Mouse (Mus musculus) kidney, embryonic 16.5 days (tissue): ENCODE data around the gene Sphk1. TPM values are rescaled to one million over a fixed set of nuclear protein-coding genes. Genes with fewer than 3 reads are reported as not detected.

Experiments
- ATAC-seq: fragments of 200-750 bp; cut with Nextera tagmentation; 2 replicates; pipeline ENCODE4 v1.8.0; 2017; ENCODE audit warnings: moderate TSS enrichment; ENCODE audit not compliant: low FRiP score, low TSS enrichment
- H3K27ac ChIP-seq: fragments of 300-500 bp; sonication (generic); 2 replicates; pipeline ENCODE4 v1.5.1; 2014; ENCODE audit warnings: low read length
- H3K27me3 ChIP-seq: fragments of 300-500 bp; sonication (generic); 2 replicates; pipeline ENCODE4 v1.6.1; 2014; ENCODE audit warnings: low read length, control low read depth, mixed read lengths; ENCODE audit not compliant: insufficient read depth
- H3K36me3 ChIP-seq: fragments of 300-500 bp; sonication (generic); 2 replicates; pipeline ENCODE4 v1.6.1; 2014; ENCODE audit warnings: low read length, control low read depth, mixed read lengths; ENCODE audit not compliant: insufficient read depth
- H3K4me1 ChIP-seq: fragments of 300-500 bp; sonication (generic); 2 replicates; pipeline ENCODE4 v1.6.1; 2014; ENCODE audit warnings: low read length, control low read depth, mixed read lengths; ENCODE audit not compliant: insufficient read depth
- H3K4me2 ChIP-seq: fragments of 300-500 bp; sonication (generic); replicated peaks from 2 replicates; pipeline ENCODE4 v1.6.1; 2014; ENCODE audit warnings: low read depth, low read length
- H3K4me3 ChIP-seq: fragments of 300-500 bp; sonication (generic); 2 replicates; pipeline ENCODE4 v1.5.1; 2014; ENCODE audit warnings: mild to moderate bottlenecking, low read length
- H3K9ac ChIP-seq: fragments of 300-500 bp; sonication (generic); replicated peaks from 2 replicates; pipeline ENCODE4 v1.6.1; 2014; ENCODE audit warnings: low read length
- H3K9me3 ChIP-seq: fragments of 300-500 bp; sonication (generic); 2 replicates; pipeline ENCODE4 v1.6.1; 2016; ENCODE audit warnings: low read length, control low read depth
- WGBS: fragments of 180-500 bp; shearing (Covaris S2); extraction: QIAGEN DNeasy Blood & Tissue Kit; methylation state at CpG from one replicate; pipeline ENCODE4 v1.1.7; 2014; 5-methylcytosine and 5-hydroxymethylcytosine counted together
- polyA plus RNA-seq: library from polyadenylated mRNA; unstranded; fragments of >200 nt; fragmentation: Nextera tagmentation; extraction: Ambion mirVana; gene quantifications from 2 replicates; pipeline ENCODE4 v1.2.1, GENCODE M21; 2015

Sphk1 gene
- polyA plus RNA-seq, 1 experiment from 2014 or later: 5.8 TPM

GRCm38 (mm10) chr11:116549273-116550038, 18.7 kb downstream of the Sphk1 start:
- no peak overlapping the region for H3K27ac ChIP-seq
- H3K4me3 ChIP-seq: no peak overlapping the region
- H3K27me3 ChIP-seq: no peaks in the 10 kb centered on the region
- peaks cover 14% of the 10 kb centered on the region for H3K4me1 ChIP-seq
- no peak overlapping the region for H3K9ac ChIP-seq
- H3K36me3 ChIP-seq: peaks cover 21% of the 10 kb centered on the region
- H3K4me2 ChIP-seq: no peak overlapping the region
- ATAC-seq: no peak
- no peaks in the 10 kb centered on the region for H3K9me3 ChIP-seq
- WGBS: 80% methylated on average over 11 of the region's 11 CpGs

- no peaks in the 10 kb centered on the region for H3K9me3 ChIP-seq
- no peak overlapping the region for H3K27ac ChIP-seq
- no peak overlapping the region for H3K4me3 ChIP-seq
- peaks cover 22% of the 10 kb centered on the region for H3K4me1 ChIP-seq
- no peak overlapping the region for H3K4me2 ChIP-seq
- no peak for ATAC-seq
- WGBS: 42% methylated on average over 7 of the region's 7 CpGs
- H3K27me3 ChIP-seq: no peaks in the 10 kb centered on the region
- no peak overlapping the region for H3K9ac ChIP-seq
- peaks cover 9% of the 10 kb centered on the region for H3K36me3 ChIP-seq
These were observed 20.0 kb downstream of the Sphk1 start for GRCm38 (mm10) chr11:116550748-116551147.

GRCm38 (mm10) chr11:116552194-116552593, 21.5 kb downstream of the Sphk1 start:
- WGBS: 35% methylated on average over 1 of the region's 1 CpGs
- Histone ChIP-seq H3K27ac (no peak overlapping the region), H3K9me3 (no peaks in the 10 kb centered on the region), H3K9ac (no peak overlapping the region), H3K4me1 (peaks cover 29% of the 10 kb centered on the region), H3K27me3 (no peaks in the 10 kb centered on the region), H3K4me2 (no peak overlapping the region), H3K4me3 (no peak overlapping the region), H3K36me3 (peaks cover 6% of the 10 kb centered on the region; the same call in 1 of the 2 replicates)
- ATAC-seq: no peak

- Histone ChIP-seq H3K36me3 (no peaks in the 10 kb centered on the region), H3K27me3 (no peaks in the 10 kb centered on the region), H3K27ac (no peak overlapping the region), H3K9ac (no peak overlapping the region), H3K9me3 (no peaks in the 10 kb centered on the region), H3K4me3 (no peak overlapping the region), H3K4me2 (no peak overlapping the region), H3K4me1 (peaks cover 29% of the 10 kb centered on the region)
- 44% methylated on average over 12 of the region's 12 CpGs for WGBS
- ATAC-seq: no peak
These were observed 23.6 kb downstream of the Sphk1 start for GRCm38 (mm10) chr11:116554171-116554878.

GRCm38 (mm10) chr11:116555572-116555971, 24.8 kb downstream of the Sphk1 start:
- no peak overlapping the region for H3K9ac ChIP-seq
- peaks cover 25% of the 10 kb centered on the region for H3K4me1 ChIP-seq
- no peak overlapping the region for H3K4me3 ChIP-seq
- H3K27ac ChIP-seq: no peak overlapping the region
- no peak for ATAC-seq
- WGBS: 18% methylated on average over 1 of the region's 1 CpGs
- no peaks in the 10 kb centered on the region for H3K9me3 ChIP-seq
- no peak overlapping the region for H3K4me2 ChIP-seq
- no peaks in the 10 kb centered on the region for H3K36me3 ChIP-seq
- no peaks in the 10 kb centered on the region for H3K27me3 ChIP-seq

- H3K4me3 ChIP-seq: no peak overlapping the region
- no peak for ATAC-seq
- 44% methylated on average over 6 of the region's 6 CpGs for WGBS
- peaks cover 18% of the 10 kb centered on the region for H3K4me1 ChIP-seq
- no peaks in the 10 kb centered on the region for H3K36me3 ChIP-seq
- no peak overlapping the region for H3K4me2 ChIP-seq
- H3K9ac ChIP-seq: no peak overlapping the region
- no peaks in the 10 kb centered on the region for H3K9me3 ChIP-seq
- no peaks in the 10 kb centered on the region for H3K27me3 ChIP-seq
- no peak overlapping the region for H3K27ac ChIP-seq
These were observed 25.6 kb downstream of the Sphk1 start for GRCm38 (mm10) chr11:116556308-116556707.

- no peak overlapping the region for H3K4me2 ChIP-seq
- H3K4me1 ChIP-seq: peaks cover 4% of the 10 kb centered on the region; the same call in 1 of the 2 replicates
- 43% methylated on average over 7 of the region's 7 CpGs for WGBS
- no peak overlapping the region for H3K4me3 ChIP-seq
- no peaks in the 10 kb centered on the region for H3K27me3 ChIP-seq
- no peak overlapping the region for H3K9ac ChIP-seq
- no peaks in the 10 kb centered on the region for H3K36me3 ChIP-seq
- no peak for ATAC-seq
- H3K27ac ChIP-seq: no peak overlapping the region
- no peaks in the 10 kb centered on the region for H3K9me3 ChIP-seq
These were observed 34.7 kb downstream of the Sphk1 start for GRCm38 (mm10) chr11:116565283-116566041.

- no peak for ATAC-seq
- Histone ChIP-seq H3K27ac (no peak overlapping the region), H3K4me3 (no peak overlapping the region), H3K4me1 (peaks cover 9% of the 10 kb centered on the region; the same call in 1 of the 2 replicates), H3K4me2 (no peak overlapping the region), H3K9ac (no peak overlapping the region), H3K27me3 (no peaks in the 10 kb centered on the region), H3K36me3 (no peaks in the 10 kb centered on the region), H3K9me3 (no peaks in the 10 kb centered on the region)
- 87% methylated on average over 8 of the region's 8 CpGs for WGBS
These were observed 36.8 kb downstream of the Sphk1 start for GRCm38 (mm10) chr11:116567531-116567930.

GRCm38 (mm10) chr11:116570821-116571220, 40.1 kb downstream of the Sphk1 start:
- WGBS: 79% methylated on average over 7 of the region's 7 CpGs
- H3K4me3 ChIP-seq: no peak overlapping the region
- H3K36me3 ChIP-seq: no peaks in the 10 kb centered on the region
- H3K9ac ChIP-seq: no peak overlapping the region
- H3K27me3 ChIP-seq: no peaks in the 10 kb centered on the region
- ATAC-seq: no peak
- no peak overlapping the region for H3K27ac ChIP-seq
- H3K4me1 ChIP-seq: peaks cover 27% of the 10 kb centered on the region
- H3K9me3 ChIP-seq: no peaks in the 10 kb centered on the region
- no peak overlapping the region for H3K4me2 ChIP-seq
